Mouse (Mus musculus): ENCODE measurements around the gene Cacna1a. TPM values are rescaled to one million over a fixed set of nuclear protein-coding genes. Genes with fewer than 3 reads are reported as not detected.

The Cacna1a gene
- polyA plus RNA-seq, 1 experiment: 74.9 TPM

GRCm38 (mm10) chr8:84542481-84542880 is 154.2 kb downstream of the Cacna1a start:
- no peak for TF ChIP-seq GATA1 (IDR thresholded peaks at IDR 0.05; ENCODE audit: low read length)

GRCm38 (mm10) chr8:84545522-84545921 is 157.3 kb downstream of the Cacna1a start:
- TF ChIP-seq GATA1 (IDR thresholded peaks at IDR 0.05; ENCODE audit: low read length): no peak

- no peak for TF ChIP-seq GATA1 (IDR thresholded peaks at IDR 0.05; ENCODE audit: low read length)
Observed at GRCm38 (mm10) chr8:84552457-84552856, 164.2 kb downstream of the Cacna1a start.

GRCm38 (mm10) chr8:84553106-84553505 is 164.9 kb downstream of the Cacna1a start:
- no peak for TF ChIP-seq GATA1 (IDR thresholded peaks at IDR 0.05; ENCODE audit: low read length)

GRCm38 (mm10) chr8:84553617-84554016 is 165.4 kb downstream of the Cacna1a start:
- no peak for TF ChIP-seq GATA1 (IDR thresholded peaks at IDR 0.05; ENCODE audit: low read length)

GRCm38 (mm10) chr8:84554301-84555027 is 166.2 kb downstream of the Cacna1a start:
- no peak for TF ChIP-seq GATA1 (IDR thresholded peaks at IDR 0.05; ENCODE audit: low read length)

GRCm38 (mm10) chr8:84555269-84555668 is 167.0 kb downstream of the Cacna1a start:
- TF ChIP-seq GATA1 (IDR thresholded peaks at IDR 0.05; ENCODE audit: low read length): no peak

- TF ChIP-seq GATA1 (IDR thresholded peaks at IDR 0.05; ENCODE audit: low read length): no peak
Observed at GRCm38 (mm10) chr8:84557936-84558335, 169.7 kb downstream of the Cacna1a start.

GRCm38 (mm10) chr8:84559121-84559604 is 170.9 kb downstream of the Cacna1a start:
- no peak for TF ChIP-seq GATA1 (IDR thresholded peaks at IDR 0.05; ENCODE audit: low read length)

GRCm38 (mm10) chr8:84561698-84562097 is 173.5 kb downstream of the Cacna1a start:
- TF ChIP-seq GATA1 (IDR thresholded peaks at IDR 0.05; ENCODE audit: low read length): no peak

- TF ChIP-seq GATA1 (IDR thresholded peaks at IDR 0.05; ENCODE audit: low read length): no peak
Observed at GRCm38 (mm10) chr8:84564042-84564441, 175.8 kb downstream of the Cacna1a start.

- no peak for TF ChIP-seq GATA1 (IDR thresholded peaks at IDR 0.05; ENCODE audit: low read length)
Observed at GRCm38 (mm10) chr8:84565577-84566360, 177.5 kb downstream of the Cacna1a start.

GRCm38 (mm10) chr8:84566816-84567413 is 178.7 kb downstream of the Cacna1a start:
- TF ChIP-seq GATA1 (IDR thresholded peaks at IDR 0.05; ENCODE audit: low read length): no peak

- TF ChIP-seq GATA1 (IDR thresholded peaks at IDR 0.05; ENCODE audit: low read length): no peak
Observed at GRCm38 (mm10) chr8:84567541-84567940, 179.3 kb downstream of the Cacna1a start.

GRCm38 (mm10) chr8:84568737-84569136 is 180.5 kb downstream of the Cacna1a start:
- no peak for TF ChIP-seq GATA1 (IDR thresholded peaks at IDR 0.05; ENCODE audit: low read length)
